Mouse (Mus musculus): ENCODE results near the gene Fzd4. TPM values are rescaled to one million over a fixed set of nuclear protein-coding genes. Genes with fewer than 3 reads are reported as not detected.

The Fzd4 gene
- total and polyA plus RNA-seq, 3 experiments = 0.11 TPM; not detected in 2

- Histone ChIP-seq H3K4me1 (ENCODE audit: insufficient read depth, low read depth, low read length) (no peaks in the 10 kb centered on the region), H3K27me3 (ENCODE audit: insufficient read depth, low read length) (no peaks in the 10 kb centered on the region; the same call in 1 of the 2 replicates), H3K4me3 (ENCODE audit: low read depth, low read length) (no peak overlapping the region), H3K36me3 (replicated peaks) (no peaks in the 10 kb centered on the region), H3K9me3 (replicated peaks) (no peaks in the 10 kb centered on the region)
- TF ChIP-seq GATA1 (IDR thresholded peaks at IDR 0.05; ENCODE audit: borderline replicate concordance, low read length) = no peak
- no peak for TF ChIP-seq POLR2AphosphoS5 (IDR thresholded peaks at IDR 0.05; ENCODE audit: insufficient replicate concordance, low read depth, low read length)
- TF ChIP-seq TAL1 (conservative IDR thresholded peaks at IDR 0.05; ENCODE audit: low read depth, low read length) = no peak
- TF ChIP-seq CTCF (IDR thresholded peaks at IDR 0.05; ENCODE audit: low read depth, low read length) = no peak
- no peak for TF ChIP-seq GATA2 (IDR thresholded peaks at IDR 0.05; ENCODE audit: borderline replicate concordance, low read depth, low read length)
- ATAC-seq (ENCODE audit: extremely low read depth, insufficient number of reproducible peaks, low FRiP score, poor library complexity, severe bottlenecking) (no peak), DNase-seq (ENCODE audit: low spot score) (no peak)
Measured at GRCm38 (mm10) chr7:89411346-89411745, 7.2 kb downstream of the Fzd4 start.

GRCm38 (mm10) chr7:89412094-89412493 lies 7.9 kb downstream of the Fzd4 start:
- H3K27me3 ChIP-seq (ENCODE audit: insufficient read depth, low read length) = no peaks in the 10 kb centered on the region; the same call in 1 of the 2 replicates
- H3K36me3 ChIP-seq (replicated peaks) = no peaks in the 10 kb centered on the region
- TF ChIP-seq CTCF (IDR thresholded peaks at IDR 0.05; ENCODE audit: low read depth, low read length) (no peak), GATA1 (IDR thresholded peaks at IDR 0.05; ENCODE audit: borderline replicate concordance, low read length) (no peak), GATA2 (IDR thresholded peaks at IDR 0.05; ENCODE audit: borderline replicate concordance, low read depth, low read length) (no peak), POLR2AphosphoS5 (IDR thresholded peaks at IDR 0.05; ENCODE audit: insufficient replicate concordance, low read depth, low read length) (no peak), TAL1 (conservative IDR thresholded peaks at IDR 0.05; ENCODE audit: low read depth, low read length) (no peak)
- H3K4me3 ChIP-seq (ENCODE audit: low read depth, low read length) = no peak overlapping the region
- ATAC-seq (ENCODE audit: extremely low read depth, insufficient number of reproducible peaks, low FRiP score, poor library complexity, severe bottlenecking) = no peak
- no peak for DNase-seq (ENCODE audit: low spot score)
- H3K4me1 ChIP-seq (ENCODE audit: insufficient read depth, low read depth, low read length) = no peaks in the 10 kb centered on the region
- H3K9me3 ChIP-seq (replicated peaks) = no peaks in the 10 kb centered on the region

GRCm38 (mm10) chr7:89416027-89416426 lies 11.9 kb downstream of the Fzd4 start:
- ATAC-seq (ENCODE audit: extremely low read depth, insufficient number of reproducible peaks, low FRiP score, poor library complexity, severe bottlenecking) (no peak), DNase-seq (ENCODE audit: low spot score) (no peak)
- H3K36me3 ChIP-seq (replicated peaks) = no peaks in the 10 kb centered on the region
- H3K27me3 ChIP-seq (ENCODE audit: insufficient read depth, low read length) = no peaks in the 10 kb centered on the region; the same call in 1 of the 2 replicates
- no peaks in the 10 kb centered on the region for H3K4me1 ChIP-seq (ENCODE audit: insufficient read depth, low read depth, low read length)
- TF ChIP-seq GATA1 (IDR thresholded peaks at IDR 0.05; ENCODE audit: borderline replicate concordance, low read length) = no peak
- no peak for TF ChIP-seq TAL1 (conservative IDR thresholded peaks at IDR 0.05; ENCODE audit: low read depth, low read length)
- TF ChIP-seq GATA2 (IDR thresholded peaks at IDR 0.05; ENCODE audit: borderline replicate concordance, low read depth, low read length) = no peak
- TF ChIP-seq POLR2AphosphoS5 (IDR thresholded peaks at IDR 0.05; ENCODE audit: insufficient replicate concordance, low read depth, low read length) = no peak
- no peak for TF ChIP-seq CTCF (IDR thresholded peaks at IDR 0.05; ENCODE audit: low read depth, low read length)
- H3K9me3 ChIP-seq (replicated peaks) = no peaks in the 10 kb centered on the region
- H3K4me3 ChIP-seq (ENCODE audit: low read depth, low read length) = no peak overlapping the region

GRCm38 (mm10) chr7:89417707-89418106 lies 13.6 kb downstream of the Fzd4 start:
- DNase-seq (ENCODE audit: low spot score) = no peak
- H3K4me1 ChIP-seq (ENCODE audit: insufficient read depth, low read depth, low read length) = no peaks in the 10 kb centered on the region
- H3K27me3 ChIP-seq (ENCODE audit: insufficient read depth, low read length) = no peaks in the 10 kb centered on the region
- no peak overlapping the region for H3K4me3 ChIP-seq (ENCODE audit: low read depth, low read length)
- no peak for TF ChIP-seq POLR2AphosphoS5 (IDR thresholded peaks at IDR 0.05; ENCODE audit: insufficient replicate concordance, low read depth, low read length)
- no peak for TF ChIP-seq GATA1 (IDR thresholded peaks at IDR 0.05; ENCODE audit: borderline replicate concordance, low read length)
- no peak for TF ChIP-seq GATA2 (IDR thresholded peaks at IDR 0.05; ENCODE audit: borderline replicate concordance, low read depth, low read length)
- TF ChIP-seq CTCF (IDR thresholded peaks at IDR 0.05; ENCODE audit: low read depth, low read length) = no peak
- TF ChIP-seq TAL1 (conservative IDR thresholded peaks at IDR 0.05; ENCODE audit: low read depth, low read length) = no peak
- H3K9me3 ChIP-seq (replicated peaks) = no peaks in the 10 kb centered on the region
- ATAC-seq (ENCODE audit: extremely low read depth, insufficient number of reproducible peaks, low FRiP score, poor library complexity, severe bottlenecking) = no peak
- no peaks in the 10 kb centered on the region for H3K36me3 ChIP-seq (replicated peaks)

GRCm38 (mm10) chr7:89418127-89418653 lies 14.0 kb downstream of the Fzd4 start:
- TF ChIP-seq GATA1 (IDR thresholded peaks at IDR 0.05; ENCODE audit: borderline replicate concordance, low read length) (no peak), TAL1 (conservative IDR thresholded peaks at IDR 0.05; ENCODE audit: low read depth, low read length) (no peak), CTCF (IDR thresholded peaks at IDR 0.05; ENCODE audit: low read depth, low read length) (no peak), POLR2AphosphoS5 (IDR thresholded peaks at IDR 0.05; ENCODE audit: insufficient replicate concordance, low read depth, low read length) (no peak), GATA2 (IDR thresholded peaks at IDR 0.05; ENCODE audit: borderline replicate concordance, low read depth, low read length) (no peak)
- no peaks in the 10 kb centered on the region for H3K27me3 ChIP-seq (ENCODE audit: insufficient read depth, low read length)
- no peaks in the 10 kb centered on the region for H3K4me1 ChIP-seq (ENCODE audit: insufficient read depth, low read depth, low read length)
- no peak overlapping the region for H3K4me3 ChIP-seq (ENCODE audit: low read depth, low read length)
- DNase-seq (ENCODE audit: low spot score) (no peak), ATAC-seq (ENCODE audit: extremely low read depth, insufficient number of reproducible peaks, low FRiP score, poor library complexity, severe bottlenecking) (no peak)
- no peaks in the 10 kb centered on the region for H3K36me3 ChIP-seq (replicated peaks)
- H3K9me3 ChIP-seq (replicated peaks) = no peaks in the 10 kb centered on the region

GRCm38 (mm10) chr7:89418917-89419679 lies 14.9 kb downstream of the Fzd4 start:
- Histone ChIP-seq H3K4me1 (ENCODE audit: insufficient read depth, low read depth, low read length) (no peaks in the 10 kb centered on the region), H3K9me3 (replicated peaks) (no peaks in the 10 kb centered on the region), H3K36me3 (replicated peaks) (no peaks in the 10 kb centered on the region), H3K4me3 (ENCODE audit: low read depth, low read length) (no peak overlapping the region), H3K27me3 (ENCODE audit: insufficient read depth, low read length) (no peaks in the 10 kb centered on the region)
- no peak for DNase-seq (ENCODE audit: low spot score)
- TF ChIP-seq CTCF (IDR thresholded peaks at IDR 0.05; ENCODE audit: low read depth, low read length) (no peak), GATA1 (IDR thresholded peaks at IDR 0.05; ENCODE audit: borderline replicate concordance, low read length) (no peak), POLR2AphosphoS5 (IDR thresholded peaks at IDR 0.05; ENCODE audit: insufficient replicate concordance, low read depth, low read length) (no peak), GATA2 (IDR thresholded peaks at IDR 0.05; ENCODE audit: borderline replicate concordance, low read depth, low read length) (no peak), TAL1 (conservative IDR thresholded peaks at IDR 0.05; ENCODE audit: low read depth, low read length) (no peak)
- ATAC-seq (ENCODE audit: extremely low read depth, insufficient number of reproducible peaks, low FRiP score, poor library complexity, severe bottlenecking) = no peak

All from G1E (cell line).